22 mouse cellular contexts compared by ENCODE assay signal in the genomic region with DNA sequence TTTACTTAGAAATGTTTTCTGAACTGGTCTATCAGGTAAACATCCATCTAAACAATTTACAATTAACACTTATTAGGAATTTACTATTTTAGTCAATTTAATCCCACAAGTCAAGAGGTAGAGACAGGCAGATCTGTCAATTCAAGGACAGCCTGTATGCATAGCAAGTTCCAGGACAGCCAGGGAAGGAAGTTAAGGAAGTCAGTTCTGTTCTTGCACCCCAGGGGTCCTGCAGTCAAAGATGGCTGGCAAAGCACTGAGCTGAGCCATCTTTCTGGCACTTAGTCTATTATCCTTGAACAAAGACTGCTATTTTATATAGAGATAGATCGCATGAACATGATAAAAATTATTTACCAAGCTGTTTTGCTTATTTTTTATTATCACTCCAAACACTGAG. TPM values are rescaled to one million over a fixed set of nuclear protein-coding genes. Genes with fewer than 3 reads are reported as not detected.
DNase-seq lines count a peak whose midpoint lies in the region; ATAC-seq lines count a peak whose summit lies in the region.
"Had no signal": no experiment of that assay in that cellular context is flagged by ENCODE, and none has a peak within 500 bp of the region (broad histone marks: within the 10 kb centered on the region; RNA-seq: fewer than 3 reads in every experiment).

No protein-coding gene starts in this region.

- no peak for ATAC-seq in liver, embryonic 13.5 days (ENCODE audit: low read depth)
- ATAC-seq: forebrain, embryonic 15.5 days; hindbrain, postnatal 0 days; inflammation-experienced regulatory T-cells, adult 6 months; intestine, embryonic 16.5 days had no signal

- H3K9ac ChIP-seq in liver, embryonic 13.5 days = peak overlapping the region; percentile 33; the same call in 1 of the 2 replicates
- H3K9ac ChIP-seq: forebrain, embryonic 12.5 days; forebrain, embryonic 15.5 days; hindbrain, embryonic 14.5 days had no signal

- H3K9me3 ChIP-seq in liver, embryonic 13.5 days (replicated peaks) = no peaks in the 10 kb centered on the region
- H3K9me3 ChIP-seq: forebrain, embryonic 12.5 days; forebrain, embryonic 15.5 days; heart, embryonic 10.5 days; heart, embryonic 13.5 days had no signal

- peaks cover 68% of the 10 kb centered on the region for H3K4me1 ChIP-seq in liver, embryonic 13.5 days (replicated peaks)

- H3K27me3 ChIP-seq in liver, embryonic 13.5 days = no peaks in the 10 kb centered on the region
- H3K27me3 ChIP-seq: forebrain, embryonic 12.5 days; forebrain, embryonic 15.5 days; heart, embryonic 13.5 days had no signal

- no peak overlapping the region for H3K4me3 ChIP-seq in liver, embryonic 13.5 days (replicated peaks)
- H3K4me3 ChIP-seq: forebrain, embryonic 12.5 days; forebrain, embryonic 15.5 days; heart, embryonic 10.5 days; heart, embryonic 13.5 days had no signal

- 82% methylated on average over 1 of the region's 1 CpGs for WGBS in liver, embryonic 13.5 days (ENCODE audit: insufficient replicate concordance)

- 0 out of 2 replicates have a peak overlapping the region, but pooled peaks have one; percentile 26 for H3K4me2 ChIP-seq in liver, embryonic 13.5 days
- H3K4me2 ChIP-seq: forebrain, embryonic 12.5 days; forebrain, embryonic 15.5 days; heart, embryonic 13.5 days; hindbrain, embryonic 14.5 days had no signal

- H3K36me3 ChIP-seq in liver, embryonic 13.5 days = peaks cover 44% of the 10 kb centered on the region

- peak overlapping the region; percentile 53; the same call in 1 of the 2 replicates for H3K27ac ChIP-seq in liver, embryonic 13.5 days
- H3K27ac ChIP-seq: forebrain, embryonic 12.5 days; forebrain, embryonic 15.5 days; heart, embryonic 10.5 days; heart, embryonic 13.5 days; hindbrain, embryonic 14.5 days; hindbrain, postnatal 0 days had no signal

- no peak for DNase-seq in liver, embryonic 13.5 days
- DNase-seq in liver (no peak), ES-CJ7 (ENCODE audit: low read depth, low spot score) (peak; percentile 54), ZHBTc4 (ENCODE audit: low read depth, low spot score) (peak; percentile 53)
- no peak for DNase-seq in adrenal gland, postnatal 36 days
- DNase-seq in cerebellum, adult 18-20 months = no peak
- DNase-seq: adrenal gland, postnatal 10 days; cerebellum, adult 11 months; cerebellum, adult 8-10 months; cerebellum, postnatal 10 days; gastrocnemius, postnatal 25 days; heart, adult 18-20 months; heart, postnatal 14 days; heart, postnatal 4 days had no signal

RNA-seq across cellular contexts. Expression of a gene that starts 25.6 kb away (rescaled TPM):
- 17.7 and 19.6 TPM in 2 replicates for polyA plus RNA-seq in liver, embryonic 13.5 days (2015; fragmentation: Nextera tagmentation; extraction: Ambion mirVana)
- 100 to 1,000 TPM; 161 to 261 TPM for total RNA-seq in adrenal gland, postnatal 36 days (2021)

RNA-seq across cellular contexts. Expression of a gene that starts 31.9 kb away (rescaled TPM):
- polyA plus RNA-seq in liver, embryonic 13.5 days (2015; fragmentation: Nextera tagmentation; extraction: Ambion mirVana) = 80.3 and 92.8 TPM in 2 replicates
- 100 to 1,000 TPM; 148 to 173 TPM for total RNA-seq in adrenal gland, postnatal 36 days (2021)

RNA-seq across cellular contexts. Expression of a gene that starts 32.0 kb away (rescaled TPM):
- polyA plus RNA-seq in liver, embryonic 13.5 days (2015; fragmentation: Nextera tagmentation; extraction: Ambion mirVana) = 2.4 and 2.8 TPM in 2 replicates
- 10 to 100 TPM; 55.1 to 60.0 TPM for total RNA-seq in adrenal gland, postnatal 36 days (2021)

RNA-seq across cellular contexts. Expression of a gene that starts 44.8 kb away (rescaled TPM):
- polyA plus RNA-seq in liver, embryonic 13.5 days (2015; fragmentation: Nextera tagmentation; extraction: Ambion mirVana) = 7.5 and 8.0 TPM in 2 replicates
- 100 to 1,000 TPM in 1 of 2 experiments, 10 to 100 TPM in 1; 90.4 to 182 TPM for total RNA-seq in adrenal gland, postnatal 36 days (2021)

Comparison
In these comparisons a context has a peak if more than half of its experiments do, and no peak if none do; other contexts are left out.
1. DNase-seq: peak in ES-CJ7 (single experiment) and ZHBTc4 (single experiment); none in liver, embryonic 13.5 days (single experiment), liver (single experiment), adrenal gland, postnatal 36 days (0 of 2) and cerebellum, adult 18-20 months (0 of 2).